Mouse (Mus musculus) fat pad, adult 2 months (tissue): Measurements from ENCODE around the gene Cpne5.
A peak's percentile ranks its signal among the peaks of the same experiment; 100 is the strongest.
"Not testable (repeated sequence)": the region's sequence is repeated elsewhere in the genome, so short reads cannot be mapped to it uniquely, and the experiment has no call there.

Experiments used
- DNase-seq: peaks from one replicate; pipeline ENCODE4 v3.0.0-alpha.2; 2011; ENCODE audit warnings: low read depth, low spot score; ENCODE audit errors: extremely low read depth

The Cpne5 gene

DNA sequence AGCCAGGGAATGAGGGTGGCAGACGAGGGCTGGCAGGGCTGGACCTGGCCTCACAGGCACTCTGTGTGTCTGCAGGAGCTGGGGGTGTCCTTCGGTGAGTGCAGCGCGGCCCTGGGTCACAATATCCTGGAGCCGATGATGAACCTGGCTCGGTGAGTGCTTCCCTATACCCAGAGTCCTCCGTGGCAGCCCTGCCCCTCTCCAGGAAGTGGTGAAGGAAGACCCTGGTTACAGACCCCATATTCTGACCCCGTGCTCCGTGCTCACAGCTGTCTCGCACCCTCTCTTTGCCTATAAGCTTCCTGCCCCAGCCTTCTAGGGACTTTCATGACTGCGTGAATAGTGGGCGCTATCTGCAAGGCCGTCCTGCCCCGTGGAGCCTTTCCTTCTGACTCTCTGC lies 90.7 kb downstream of the Cpne5 start:
- no peak for DNase-seq

- no peak for DNase-seq
These were observed 92.9 kb downstream of the Cpne5 start for GRCm38 (mm10) chr17:29145101-29145500.

GRCm38 (mm10) chr17:29143266-29143665 lies 94.7 kb downstream of the Cpne5 start:
- no peak for DNase-seq

- no peak for DNase-seq
These were observed 96.4 kb downstream of the Cpne5 start for GRCm38 (mm10) chr17:29141577-29141976.

DNA sequence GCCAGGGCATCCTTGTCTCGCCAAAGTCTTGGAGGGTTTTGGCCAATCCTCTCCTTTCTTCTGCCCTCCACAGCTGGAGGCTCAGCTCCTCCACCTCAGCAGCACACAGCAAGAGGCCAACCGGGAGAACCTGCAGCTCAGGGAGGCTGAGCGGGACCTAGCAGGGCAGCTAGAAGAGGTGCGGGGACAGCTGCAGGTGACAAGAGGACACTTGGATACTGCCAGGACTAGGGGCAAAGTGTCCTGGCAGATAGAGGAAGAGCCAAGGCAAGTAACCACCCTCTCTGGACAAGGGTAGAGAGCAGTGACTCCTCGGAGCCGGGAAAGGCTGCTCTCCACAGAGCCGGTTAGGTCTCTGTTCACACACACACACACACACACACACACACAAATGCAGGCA lies 100.1 kb downstream of the Cpne5 start:
- no peak for DNase-seq

- peak; percentile 39 for DNase-seq
These were observed 101.7 kb downstream of the Cpne5 start for GRCm38 (mm10) chr17:29136236-29136635.

GRCm38 (mm10) chr17:29135066-29135465 lies 102.9 kb downstream of the Cpne5 start:
- DNase-seq: no peak

- DNase-seq: no peak
These were observed 108.6 kb downstream of the Cpne5 start for GRCm38 (mm10) chr17:29129341-29129740.

GRCm38 (mm10) chr17:29126561-29126960 lies 111.4 kb downstream of the Cpne5 start:
- no peak for DNase-seq

GRCm38 (mm10) chr17:29123578-29124174 lies 114.3 kb downstream of the Cpne5 start:
- peak; percentile 39 for DNase-seq

DNA sequence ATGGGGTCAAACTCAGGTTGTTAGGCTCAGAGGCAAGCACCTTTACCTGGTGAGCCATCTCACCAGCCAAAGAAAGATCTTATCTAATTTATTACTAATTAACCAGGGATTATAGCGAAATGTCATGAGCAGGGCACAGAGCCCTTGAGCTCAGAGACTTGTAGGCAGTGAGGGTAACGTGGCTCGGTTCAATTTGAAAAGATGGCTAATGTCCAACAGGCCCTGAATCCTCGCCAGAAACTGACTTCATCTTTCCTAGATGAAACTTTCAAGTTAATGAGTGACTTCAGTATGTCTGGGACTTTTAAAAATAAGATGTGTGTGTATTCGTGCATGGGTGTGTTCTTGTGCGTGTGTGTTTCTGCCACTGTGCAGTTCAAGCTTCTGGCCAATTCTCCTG lies 115.2 kb downstream of the Cpne5 start:
- peak; percentile 66 for DNase-seq

GRCm38 (mm10) chr17:29120666-29121065 lies 117.3 kb downstream of the Cpne5 start:
- no peak for DNase-seq

- DNase-seq: no peak
These were observed 119.9 kb downstream of the Cpne5 start for GRCm38 (mm10) chr17:29118057-29118456.

- DNase-seq: no peak
These were observed 120.8 kb downstream of the Cpne5 start for GRCm38 (mm10) chr17:29117006-29117648.

- no peak for DNase-seq
These were observed 121.9 kb downstream of the Cpne5 start for GRCm38 (mm10) chr17:29116023-29116422.

- no peak for DNase-seq
These were observed 124.2 kb downstream of the Cpne5 start, which contains the start of gene Rab44 for GRCm38 (mm10) chr17:29113591-29114352. Gene Rab44 (plus strand): TSS chr17:29114145.

DNA sequence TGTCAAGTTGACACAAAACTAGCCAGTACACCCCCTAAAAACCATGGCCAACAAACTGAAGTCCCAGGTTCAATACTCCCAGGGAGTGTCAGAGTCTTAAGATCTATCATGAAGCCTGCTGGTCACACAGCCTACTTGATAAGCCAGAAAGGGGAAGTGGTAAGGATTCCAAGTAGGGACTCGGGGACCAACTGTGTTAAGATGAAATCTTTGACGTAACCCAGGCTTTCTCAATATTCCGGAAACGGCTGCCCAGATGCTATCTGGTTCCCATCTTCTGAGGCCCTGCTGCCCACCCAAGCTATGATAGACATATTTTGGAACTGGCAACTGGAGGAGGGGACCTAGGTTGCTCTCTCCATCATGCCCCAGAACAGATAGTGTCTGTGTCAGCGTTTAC lies 126.6 kb downstream of the Cpne5 start:
- DNase-seq: no peak

DNA sequence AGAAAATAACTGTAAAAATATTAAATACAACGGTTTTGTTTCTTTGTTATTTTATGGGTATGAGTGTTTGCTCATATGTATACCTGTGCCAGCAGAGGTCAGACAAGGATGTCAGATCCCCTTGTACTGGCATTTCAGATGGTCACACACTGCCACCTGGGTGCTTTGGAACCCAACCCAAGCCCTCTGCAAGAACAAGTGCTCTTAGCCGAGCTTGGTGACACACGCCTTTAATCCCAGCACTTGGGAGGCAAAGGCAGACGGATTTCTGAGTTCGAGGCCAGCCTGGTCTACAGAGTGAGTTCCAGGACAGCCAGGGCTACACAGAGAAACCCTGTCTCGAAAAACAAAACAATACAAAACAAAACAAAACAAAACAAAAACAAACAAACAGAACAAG lies 127.6 kb downstream of the Cpne5 start:
- DNase-seq: not testable (repeated sequence)
